Mouse (Mus musculus) activated CD4-positive, CD25-positive, alpha-beta regulatory T cell (primary cell): Measurements from ENCODE around the gene Cdh26. TPM values are rescaled to one million over a fixed set of nuclear protein-coding genes. Genes with fewer than 3 reads are reported as not detected.

Source experiments
- polyA plus RNA-seq, 2 experiments: library from polyadenylated mRNA; unstranded; fragments of 100-300 nt; shearing (Covaris generic); gene quantifications; one replicate each; pipeline ENCODE4 v1.2.1; 2017

Cdh26 gene
- polyA plus RNA-seq: not detected

GRCm38 (mm10) chr2:178430231-178430630 is at the start of gene Cdh26:
Gene Cdh26 (plus strand): TSS chr2:178430531.

GRCm38 (mm10) chr2:178407053-178407815 is 23.1 kb upstream of the Cdh26 start, which contains the start of gene Sycp2:
Gene Sycp2 (minus strand): TSS chr2:178407685.

GRCm38 (mm10) chr2:178414261-178415149 is 15.8 kb upstream of the Cdh26 start, which contains the start of the genes Ppp1r3d and Fam217b:
Gene Ppp1r3d (minus strand): TSS chr2:178414472.
Gene Fam217b (plus strand): TSS chr2:178414524.

Other genes starting within 250 kb of the Cdh26 start
- not detected for gene Sycp2, start 22.8 kb upstream of the Cdh26 start, polyA plus RNA-seq
- under 1 TPM; 0.10 to 0.16 TPM for gene Ppp1r3d, start 16.1 kb upstream of the Cdh26 start, polyA plus RNA-seq
- under 1 TPM in 1 of 2 experiments, not detected in 1; 0.29 TPM for gene Fam217b, start 16.0 kb upstream of the Cdh26 start, polyA plus RNA-seq